ENCODE assay signal across 21 mouse cellular contexts in genomic region chr3:105737070-105737469, GRCm38 (mm10). TPM values are rescaled to one million over a fixed set of nuclear protein-coding genes. Genes with fewer than 3 reads are reported as not detected.
DNase-seq lines count a peak whose midpoint lies in the region; ATAC-seq and TF ChIP-seq lines count a peak whose summit lies in the region.
"Had no signal": no experiment of that assay in that cellular context is flagged by ENCODE, and none has a peak within 500 bp of the region (broad histone marks: within the 10 kb centered on the region; RNA-seq: fewer than 3 reads in every experiment).

No protein-coding gene starts in this region.

- no peaks in the 10 kb centered on the region for H3K27me3 ChIP-seq in kidney, adult 2 months (replicated peaks; ENCODE audit: control insufficient read depth, insufficient read depth, low read length)
- no peaks in the 10 kb centered on the region for H3K27me3 ChIP-seq in liver, adult 2 months (ENCODE audit: control insufficient read depth, insufficient read depth, low read length)
- H3K27me3 ChIP-seq in liver, embryonic 12.5 days (replicated peaks), result no peaks in the 10 kb centered on the region
- H3K27me3 ChIP-seq in midbrain, embryonic 11.5 days (ENCODE audit: control insufficient read depth, insufficient read depth, low read length), result no peaks in the 10 kb centered on the region
- no peaks in the 10 kb centered on the region for H3K27me3 ChIP-seq in midbrain, postnatal 0 days (ENCODE audit: insufficient read depth, low read length)
- H3K27me3 ChIP-seq: embryonic facial prominence, embryonic 13.5 days; embryonic facial prominence, embryonic 15.5 days; forebrain, embryonic 12.5 days had no signal

- 61% methylated on average over 7 of the region's 7 CpGs for WGBS in kidney, adult 2 months
- 74% methylated on average over 7 of the region's 7 CpGs for WGBS in liver, adult 2 months
- 91% methylated on average over 7 of the region's 7 CpGs for WGBS in liver, embryonic 12.5 days (ENCODE audit: insufficient replicate concordance)
- WGBS in midbrain, embryonic 11.5 days, result 89% methylated on average over 7 of the region's 7 CpGs
- WGBS in midbrain, postnatal 0 days, result 98% methylated on average over 7 of the region's 7 CpGs

- H3K79me2 ChIP-seq in liver, adult 2 months (ENCODE audit: control insufficient read depth, insufficient read depth, low read length), result no peaks in the 10 kb centered on the region; the same call in 1 of the 2 replicates

- H3K27ac ChIP-seq in kidney, adult 2 months (ENCODE audit: insufficient read depth, low read depth, low read length), result peak overlapping the region; percentile 66
- peak overlapping the region; percentile 85 for H3K27ac ChIP-seq in liver, adult 2 months (replicated peaks; ENCODE audit: insufficient read depth, low read depth, low read length)
- H3K27ac ChIP-seq in liver, embryonic 12.5 days, result no peak overlapping the region
- no peak overlapping the region for H3K27ac ChIP-seq in midbrain, embryonic 11.5 days (ENCODE audit: low read depth, low read length)
- H3K27ac ChIP-seq in midbrain, postnatal 0 days (ENCODE audit: low read depth, low read length), result no peak overlapping the region
- H3K27ac ChIP-seq: embryonic facial prominence, embryonic 13.5 days; embryonic facial prominence, embryonic 15.5 days; forebrain, embryonic 10.5 days; forebrain, embryonic 12.5 days had no signal

- H3K4me1 ChIP-seq in kidney, adult 2 months (ENCODE audit: control insufficient read depth, insufficient read depth, low read length), result peaks cover 12% of the 10 kb centered on the region; the same call in 1 of the 2 replicates
- H3K4me1 ChIP-seq in liver, adult 2 months (ENCODE audit: control insufficient read depth, insufficient read depth, low read length), result peaks cover 25% of the 10 kb centered on the region
- H3K4me1 ChIP-seq in liver, embryonic 12.5 days, result no peaks in the 10 kb centered on the region
- no peaks in the 10 kb centered on the region for H3K4me1 ChIP-seq in midbrain, embryonic 11.5 days (ENCODE audit: control insufficient read depth, insufficient read depth, low read length)
- H3K4me1 ChIP-seq in midbrain, postnatal 0 days (ENCODE audit: insufficient read depth, low read length), result no peaks in the 10 kb centered on the region
- H3K4me1 ChIP-seq: embryonic facial prominence, embryonic 13.5 days; embryonic facial prominence, embryonic 15.5 days; forebrain, embryonic 10.5 days; forebrain, embryonic 12.5 days had no signal

- no peak for DNase-seq in kidney, adult 2 months
- DNase-seq in kidney, adult 18-20 months, result no peak
- no peak for DNase-seq in liver, adult 2 months (ENCODE audit: extremely low read depth, low read depth, low spot score)
- peak; percentile 59 for DNase-seq in midbrain, embryonic 11.5 days (ENCODE audit: low spot score, missing footprints)
- DNase-seq in midbrain, postnatal 0 days (ENCODE audit: low spot score), result no peak
- DNase-seq: adrenal gland, postnatal 10 days; adrenal gland, postnatal 25 days; cerebellum, adult 11 months; cerebellum, adult 18-20 months; cerebellum, adult 8-10 months; cerebellum, adult 9-11 months; cerebellum, postnatal 14 days; cerebellum, postnatal 36 days; embryo, embryonic 11 days had no signal

- H3K4me3 ChIP-seq in kidney, adult 2 months (ENCODE audit: insufficient read depth, low read depth, low read length), result no peak overlapping the region
- no peak overlapping the region for H3K4me3 ChIP-seq in liver, adult 2 months (ENCODE audit: insufficient read depth, low read depth, low read length)
- H3K4me3 ChIP-seq in liver, embryonic 12.5 days, result no peak overlapping the region
- no peak overlapping the region for H3K4me3 ChIP-seq in midbrain, embryonic 11.5 days (ENCODE audit: low read depth, low read length)
- no peak overlapping the region for H3K4me3 ChIP-seq in midbrain, postnatal 0 days (ENCODE audit: low read depth, low read length)
- H3K4me3 ChIP-seq: embryonic facial prominence, embryonic 13.5 days; embryonic facial prominence, embryonic 15.5 days; erythroblast, embryonic 14.5 days; forebrain, embryonic 10.5 days; forebrain, embryonic 12.5 days had no signal

- TF ChIP-seq POLR2A in kidney, adult 2 months (IDR thresholded peaks at IDR 0.05; ENCODE audit: low read depth, low read length), result no peak
- no peak for TF ChIP-seq POLR2A in liver, adult 2 months (IDR thresholded peaks at IDR 0.05; ENCODE audit: extremely low read depth, insufficient read depth, low read length)

- peaks cover 2% of the 10 kb centered on the region; the same call in 1 of the 2 replicates for H3K36me3 ChIP-seq in kidney, adult 2 months (ENCODE audit: control insufficient read depth, insufficient read depth, low read length)
- peaks cover 19% of the 10 kb centered on the region for H3K36me3 ChIP-seq in liver, adult 2 months (ENCODE audit: control insufficient read depth, insufficient read depth, low read length)
- peaks cover 74% of the 10 kb centered on the region for H3K36me3 ChIP-seq in liver, embryonic 12.5 days
- H3K36me3 ChIP-seq in midbrain, embryonic 11.5 days (ENCODE audit: control insufficient read depth, insufficient read depth, low read length), result peaks cover 4% of the 10 kb centered on the region
- H3K36me3 ChIP-seq in midbrain, postnatal 0 days (ENCODE audit: insufficient read depth, low read length), result peaks cover 6% of the 10 kb centered on the region

- H3K9me3 ChIP-seq in liver, embryonic 12.5 days (replicated peaks), result no peaks in the 10 kb centered on the region
- H3K9me3 ChIP-seq in midbrain, embryonic 11.5 days (ENCODE audit: control insufficient read depth, low read length), result no peaks in the 10 kb centered on the region
- H3K9me3 ChIP-seq in midbrain, postnatal 0 days (ENCODE audit: low read length), result no peaks in the 10 kb centered on the region
- H3K9me3 ChIP-seq: embryonic facial prominence, embryonic 13.5 days; embryonic facial prominence, embryonic 15.5 days; forebrain, embryonic 10.5 days; forebrain, embryonic 12.5 days had no signal

- no peak overlapping the region for H3K9ac ChIP-seq in liver, adult 2 months (ENCODE audit: low read depth, low read length)
- no peak overlapping the region for H3K9ac ChIP-seq in liver, embryonic 12.5 days
- no peak overlapping the region for H3K9ac ChIP-seq in midbrain, embryonic 11.5 days (ENCODE audit: low read length)
- no peak overlapping the region for H3K9ac ChIP-seq in midbrain, postnatal 0 days (replicated peaks; ENCODE audit: low read length, poor library complexity, severe bottlenecking)
- H3K9ac ChIP-seq: embryonic facial prominence, embryonic 13.5 days; embryonic facial prominence, embryonic 15.5 days; forebrain, embryonic 12.5 days had no signal

- H3K4me2 ChIP-seq in liver, embryonic 12.5 days, result no peak overlapping the region
- H3K4me2 ChIP-seq in midbrain, embryonic 11.5 days, result no peak overlapping the region
- no peak overlapping the region for H3K4me2 ChIP-seq in midbrain, postnatal 0 days (ENCODE audit: low read depth, low read length, poor library complexity, severe bottlenecking)
- H3K4me2 ChIP-seq: embryonic facial prominence, embryonic 13.5 days; embryonic facial prominence, embryonic 15.5 days; forebrain, embryonic 12.5 days had no signal

- no peak for TF ChIP-seq CTCF in kidney, adult 2 months (conservative IDR thresholded peaks at IDR 0.05; ENCODE audit: insufficient read depth, insufficient read length, low read depth, low read length)
- TF ChIP-seq CTCF in liver, adult 2 months (IDR thresholded peaks at IDR 0.05; ENCODE audit: low read depth, low read length), result no peak
- TF ChIP-seq CTCF in midbrain, postnatal 0 days (IDR thresholded peaks at IDR 0.05), result no peak

- no peak for ATAC-seq in liver, embryonic 12.5 days
- ATAC-seq in midbrain, embryonic 11.5 days (ENCODE audit: low FRiP score), result no peak
- ATAC-seq in midbrain, postnatal 0 days (ENCODE audit: low FRiP score), result no peak
- ATAC-seq: forebrain, embryonic 14.5 days had no signal

RNA-seq across cellular contexts. Expression of gene Inka2, which starts 32.7 kb away (rescaled TPM):
- polyA plus RNA-seq in kidney, adult 2 months (2012; rRNA removed), result 0.61 and 0.64 TPM in 2 replicates
- 0.09 and 0.13 TPM in 2 replicates for total RNA-seq in liver, adult 2 months (2014; rRNA removed)
- polyA plus RNA-seq in liver, adult 2 months (2012; rRNA removed), result 0.06 and 0.07 TPM in 2 replicates
- polyA plus RNA-seq in liver, embryonic 12.5 days (2016; fragmentation: Nextera tagmentation; extraction: Ambion mirVana), result 0.33 and 0.37 TPM in 2 replicates
- polyA plus RNA-seq in midbrain, embryonic 11.5 days (2014; fragmentation: Nextera tagmentation; extraction: Ambion mirVana), result 0.34 and 0.56 TPM in 2 replicates
- 7.2 and 7.7 TPM in 2 replicates for total RNA-seq in midbrain, postnatal 0 days (2014; rRNA removed)
- polyA plus RNA-seq in midbrain, postnatal 0 days (2015; fragmentation: Nextera tagmentation; extraction: Ambion mirVana), result 3.3 and 3.7 TPM in 2 replicates

RNA-seq across cellular contexts. Expression of gene Ddx20, which starts 49.7 kb away (rescaled TPM):
- 6.5 and 9.1 TPM in 2 replicates for polyA plus RNA-seq in kidney, adult 2 months (2012; rRNA removed)
- 7.3 and 7.9 TPM in 2 replicates for total RNA-seq in liver, adult 2 months (2014; rRNA removed)
- 6.9 and 7.4 TPM in 2 replicates for polyA plus RNA-seq in liver, adult 2 months (2012; rRNA removed)
- polyA plus RNA-seq in liver, embryonic 12.5 days (2016; fragmentation: Nextera tagmentation; extraction: Ambion mirVana), result 31.6 and 34.4 TPM in 2 replicates
- polyA plus RNA-seq in midbrain, embryonic 11.5 days (2014; fragmentation: Nextera tagmentation; extraction: Ambion mirVana), result 46.3 and 52.7 TPM in 2 replicates
- total RNA-seq in midbrain, postnatal 0 days (2014; rRNA removed), result 23.0 and 28.7 TPM in 2 replicates
- polyA plus RNA-seq in midbrain, postnatal 0 days (2015; fragmentation: Nextera tagmentation; extraction: Ambion mirVana), result 16.5 TPM in 2 replicates

Comparison
In these comparisons a context has a peak if more than half of its experiments do, and no peak if none do; other contexts are left out.
1. H3K27ac ChIP-seq: peak in kidney, adult 2 months (single experiment) and liver, adult 2 months (single experiment); none in liver, embryonic 12.5 days (single experiment), midbrain, embryonic 11.5 days (single experiment) and midbrain, postnatal 0 days (single experiment).